Mouse (Mus musculus): Measurements from ENCODE around the gene C9orf72. TPM values are rescaled to one million over a fixed set of nuclear protein-coding genes. Genes with fewer than 3 reads are reported as not detected.

The C9orf72 gene
- 44.1 and 48.5 TPM in 2 replicates for polyA plus RNA-seq (2012; rRNA removed)

DNA sequence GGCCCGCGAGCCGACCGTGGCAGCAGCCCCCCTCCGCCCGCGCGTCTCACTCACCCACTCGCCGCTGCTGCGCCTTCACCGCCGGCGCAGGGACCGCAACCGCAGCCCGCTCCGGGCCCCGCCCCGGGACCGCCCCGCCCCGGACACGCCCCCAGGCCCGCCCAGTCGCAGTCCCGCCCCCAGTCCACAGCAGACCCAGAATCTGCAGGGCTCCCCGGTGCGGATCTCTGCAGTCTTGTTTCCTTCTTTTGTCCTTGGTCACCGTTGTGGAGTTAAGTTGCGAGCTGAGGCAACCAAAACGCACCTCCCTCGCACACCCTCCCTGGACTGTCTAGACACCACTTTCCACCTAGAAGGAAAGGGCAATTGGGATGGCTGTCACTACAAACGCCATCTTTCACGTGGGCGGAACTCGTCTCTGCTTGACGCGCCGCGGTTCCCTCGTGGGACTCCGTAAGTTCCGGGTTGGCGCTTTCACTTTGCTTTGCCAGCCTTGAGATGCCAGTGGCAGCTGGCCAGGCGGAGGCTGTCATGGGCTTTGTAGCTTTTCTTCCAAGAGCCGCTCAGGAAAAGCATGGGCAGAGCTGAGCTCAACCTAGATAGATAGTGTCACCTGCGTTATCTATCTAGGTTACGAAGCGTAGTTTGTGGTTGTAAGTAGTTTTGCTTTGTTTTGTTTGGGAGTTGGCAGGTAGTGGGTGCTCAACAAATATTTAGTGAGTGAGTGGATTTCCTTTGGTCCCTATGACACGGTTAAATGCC, at the start of gene C9orf72:
Gene C9orf72, minus strand, starts transcription at position 442 of the 762 bp plus-strand sequence.

GRCm38 (mm10) chr4:35156751-35157611, 69.0 kb downstream of the C9orf72 start, which contains the start of gene Mob3b:
Gene Mob3b (minus strand): TSS chr4:35157484.

GRCm38 (mm10) chr4:35151756-35152155, 74.2 kb downstream of the C9orf72 start, which contains the start of gene Ifnk:
Gene Ifnk (plus strand): TSS chr4:35152056.

Other genes starting within 250 kb of the C9orf72 start
- gene Ifnk, start 74.1 kb downstream of the C9orf72 start, polyA plus RNA-seq (2012; rRNA removed): not detected in 2 replicates
- gene Mob3b, start 68.7 kb downstream of the C9orf72 start, polyA plus RNA-seq (2012; rRNA removed): 1.3 and 1.5 TPM in 2 replicates

All from central nervous system, embryonic 18 days (tissue).